26 mouse cellular contexts compared by ENCODE assay signal in the genomic region with DNA sequence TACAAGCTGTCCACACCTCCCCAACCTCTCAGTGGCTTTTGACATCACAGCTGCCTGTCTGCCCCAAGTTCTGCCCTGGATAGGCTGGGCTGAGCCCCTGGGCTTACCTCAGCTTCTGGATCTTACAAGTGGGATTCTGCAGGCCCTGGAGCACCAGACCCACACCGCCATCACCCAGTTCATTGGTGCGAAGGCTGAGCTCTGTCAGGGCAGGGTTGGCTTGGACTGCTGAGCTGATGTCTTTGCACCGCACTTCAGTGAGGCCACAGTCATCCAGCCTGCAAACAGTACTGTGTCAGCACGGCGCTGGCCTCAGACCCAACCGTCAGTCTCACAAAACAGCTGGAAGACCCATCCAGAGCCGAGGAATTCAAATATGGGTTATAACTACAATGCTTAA. TPM values are rescaled to one million over a fixed set of nuclear protein-coding genes. Genes with fewer than 3 reads are reported as not detected.
DNase-seq lines count a peak whose midpoint lies in the region; ATAC-seq and TF ChIP-seq lines count a peak whose summit lies in the region.
"Had no signal": no experiment of that assay in that cellular context is flagged by ENCODE, and none has a peak within 500 bp of the region (broad histone marks: within the 10 kb centered on the region; RNA-seq: fewer than 3 reads in every experiment).

No protein-coding gene starts in this region.

- no peaks in the 10 kb centered on the region for H3K27me3 ChIP-seq in intestine, embryonic 15.5 days (replicated peaks)
- H3K27me3 ChIP-seq in intestine, postnatal 0 days (replicated peaks; ENCODE audit: control insufficient read depth, insufficient read depth, low read length): no peaks in the 10 kb centered on the region
- no peaks in the 10 kb centered on the region for H3K27me3 ChIP-seq in CH12.LX (replicated peaks)
- H3K27me3 ChIP-seq in myocyte (ENCODE audit: control insufficient read depth, insufficient read depth, insufficient read length): no peaks in the 10 kb centered on the region
- no peaks in the 10 kb centered on the region for H3K27me3 ChIP-seq in hindbrain, embryonic 12.5 days
- H3K27me3 ChIP-seq: heart, embryonic 15.5 days; liver, embryonic 15.5 days; lung, embryonic 15.5 days; neural tube, embryonic 15.5 days had no signal

- H3K36me3 ChIP-seq in intestine, embryonic 15.5 days: peaks cover 38% of the 10 kb centered on the region
- peaks cover 61% of the 10 kb centered on the region for H3K36me3 ChIP-seq in intestine, postnatal 0 days (ENCODE audit: control insufficient read depth, insufficient read depth)
- H3K36me3 ChIP-seq in CH12.LX (replicated peaks in 1 of 2; ENCODE audit: control insufficient read depth in 1 of 2, insufficient read depth in 1 of 2, low read length in 1 of 2) (peaks cover 46 to 73% of the 10 kb centered on the region in 2 experiments), myocyte (ENCODE audit: control insufficient read depth, insufficient read depth) (peaks cover 31% of the 10 kb centered on the region)
- H3K36me3 ChIP-seq in hindbrain, embryonic 12.5 days: peaks cover 57% of the 10 kb centered on the region

- TF ChIP-seq POLR2A in CH12.LX (IDR thresholded peaks at IDR 0.05; ENCODE audit: low read depth, low read length) (no peak), myocyte (IDR thresholded peaks at IDR 0.05; ENCODE audit: insufficient read length, low read depth) (no peak)

- H3K27ac ChIP-seq in intestine, embryonic 15.5 days: 0 out of 2 replicates have a peak overlapping the region, but pooled peaks have one; percentile 5
- no peak overlapping the region for H3K27ac ChIP-seq in intestine, postnatal 0 days (ENCODE audit: low read depth, low read length)
- H3K27ac ChIP-seq in CH12.LX (ENCODE audit: insufficient read depth, low read depth): peak overlapping the region; percentile 94
- no peak overlapping the region for H3K27ac ChIP-seq in hindbrain, embryonic 12.5 days
- H3K27ac ChIP-seq: heart, embryonic 15.5 days; hindbrain, embryonic 14.5 days; liver, embryonic 15.5 days; lung, embryonic 15.5 days; neural tube, embryonic 15.5 days had no signal

- H3K9ac ChIP-seq in intestine, embryonic 15.5 days: no peak overlapping the region
- no peak overlapping the region for H3K9ac ChIP-seq in intestine, postnatal 0 days (ENCODE audit: low read depth, low read length)
- H3K9ac ChIP-seq in CH12.LX (ENCODE audit: insufficient read depth, low read depth): no peak overlapping the region; the same call in 1 of the 2 replicates
- no peak overlapping the region for H3K9ac ChIP-seq in hindbrain, embryonic 12.5 days
- H3K9ac ChIP-seq: heart, embryonic 15.5 days; hindbrain, embryonic 14.5 days; liver, embryonic 15.5 days; lung, embryonic 15.5 days; neural tube, embryonic 15.5 days had no signal

- H3K4me2 ChIP-seq in intestine, embryonic 15.5 days (replicated peaks): no peak overlapping the region
- no peak overlapping the region for H3K4me2 ChIP-seq in intestine, postnatal 0 days (replicated peaks; ENCODE audit: low read depth)
- H3K4me2 ChIP-seq in CH12.LX (ENCODE audit: insufficient read depth, low read depth, poor library complexity, severe bottlenecking): peak overlapping the region; percentile 40; the same call in 1 of the 2 replicates
- peak overlapping the region; percentile 83 for H3K4me2 ChIP-seq in myocyte (ENCODE audit: low read depth)
- no peak overlapping the region for H3K4me2 ChIP-seq in hindbrain, embryonic 12.5 days (replicated peaks)
- H3K4me2 ChIP-seq: heart, embryonic 15.5 days; hindbrain, embryonic 14.5 days; liver, embryonic 15.5 days; lung, embryonic 15.5 days; neural tube, embryonic 15.5 days had no signal

- peak; percentile 91 for DNase-seq in heart, adult 11 months
- DNase-seq in heart, adult 9 months (ENCODE audit: low spot score in 2 of 2): no peak
- DNase-seq in CH12.LX (ENCODE audit: extremely low read depth): no peak
- DNase-seq: cerebellum, postnatal 25 days; gastrocnemius, postnatal 36 days; kidney, adult 2 months; layer of hippocampus, postnatal 36 days; left cerebral cortex, postnatal 4 days; midbrain, embryonic 14.5 days; retina, postnatal 1 day; right cerebral cortex, postnatal 14 days; thymus, adult 18-20 months; thymus, postnatal 25 days had no signal

- peaks cover 17% of the 10 kb centered on the region for H3K4me1 ChIP-seq in intestine, embryonic 15.5 days (replicated peaks)
- peaks cover 6% of the 10 kb centered on the region for H3K4me1 ChIP-seq in intestine, postnatal 0 days (replicated peaks; ENCODE audit: control insufficient read depth, insufficient read depth, low read length)
- H3K4me1 ChIP-seq in CH12.LX (ENCODE audit: control insufficient read depth in 1 of 2, insufficient read depth in 2 of 2): peaks cover 27 to 49% of the 10 kb centered on the region in 2 experiments
- H3K4me1 ChIP-seq in hindbrain, embryonic 12.5 days: peaks cover 11% of the 10 kb centered on the region

- in situ Hi-C loops in CH12.LX (cut with MboI; ENCODE audit: low pct_ligation_motif_present, low pct_unique_long_range_greater_than_20kb, low sequenced_read_pairs): no loop called here

- H3K9me3 ChIP-seq in intestine, embryonic 15.5 days: no peaks in the 10 kb centered on the region
- H3K9me3 ChIP-seq in intestine, postnatal 0 days (ENCODE audit: control insufficient read depth): no peaks in the 10 kb centered on the region
- no peaks in the 10 kb centered on the region for H3K9me3 ChIP-seq in CH12.LX (replicated peaks; ENCODE audit: low read length)
- H3K9me3 ChIP-seq in hindbrain, embryonic 12.5 days (replicated peaks): no peaks in the 10 kb centered on the region
- H3K9me3 ChIP-seq: heart, embryonic 15.5 days; liver, embryonic 15.5 days; lung, embryonic 15.5 days; neural tube, embryonic 15.5 days had no signal

- TF ChIP-seq EP300 in CH12.LX (IDR thresholded peaks at IDR 0.05; ENCODE audit: low read length): no peak

- no peak for TF ChIP-seq RAD21 in CH12.LX (IDR thresholded peaks at IDR 0.05; ENCODE audit: low read depth, low read length)

- TF ChIP-seq CTCF in intestine, postnatal 0 days (IDR thresholded peaks at IDR 0.05; ENCODE audit: low read depth): no peak
- no peak for TF ChIP-seq CTCF in CH12.LX (conservative IDR thresholded peaks at IDR 0.05 in 1 of 2, IDR thresholded peaks at IDR 0.05 in 1 of 2; ENCODE audit: low read depth in 2 of 2, low read length in 2 of 2)

- no peak for ATAC-seq in intestine, embryonic 15.5 days
- ATAC-seq in intestine, postnatal 0 days: no peak
- ATAC-seq in megakaryocyte-erythroid progenitor cell, adult 5-6 weeks (replicated peaks; ENCODE audit: low FRiP score, low TSS enrichment, poor library complexity, severe bottlenecking): no peak
- no peak for ATAC-seq in hindbrain, embryonic 12.5 days (ENCODE audit: low FRiP score)
- ATAC-seq: forebrain, embryonic 14.5 days had no signal

- dilution Hi-C loops in CH12.LX (cut with MboI; ENCODE audit: extremely low pct_ligation_motif_present, extremely low pct_unique_long_range_greater_than_20kb, low sequenced_read_pairs): no loop called here

- no peak overlapping the region for H3ac ChIP-seq in myocyte (ENCODE audit: control insufficient read depth, insufficient read length)

- H3K4me3 ChIP-seq in intestine, embryonic 15.5 days (replicated peaks): no peak overlapping the region
- H3K4me3 ChIP-seq in intestine, postnatal 0 days (ENCODE audit: low read depth, low read length): no peak overlapping the region
- peak overlapping the region in 1 of 3 experiments; percentile 29 for H3K4me3 ChIP-seq in CH12.LX (replicated peaks in 1 of 3; ENCODE audit: low read depth in 2 of 3, low read length in 2 of 3, poor library complexity in 1 of 3)
- H3K4me3 ChIP-seq in myocyte: no peak overlapping the region
- no peak overlapping the region for H3K4me3 ChIP-seq in hindbrain, embryonic 12.5 days
- H3K4me3 ChIP-seq: heart, embryonic 15.5 days; liver, embryonic 15.5 days; lung, embryonic 15.5 days; neural tube, embryonic 15.5 days had no signal

- H3K79me2 ChIP-seq in CH12.LX (replicated peaks; ENCODE audit: control insufficient read depth, extremely low read depth, insufficient read depth, poor library complexity, severe bottlenecking) (peaks cover 11% of the 10 kb centered on the region), myocyte (ENCODE audit: control insufficient read depth, insufficient read depth) (peaks cover 14% of the 10 kb centered on the region)

- WGBS in intestine, embryonic 15.5 days: 90% methylated on average over 7 of the region's 7 CpGs
- WGBS in intestine, postnatal 0 days: 79% methylated on average over 7 of the region's 7 CpGs
- 93% methylated on average over 7 of the region's 7 CpGs for WGBS in hindbrain, embryonic 12.5 days

RNA-seq across cellular contexts. Expression of gene Rnh1, which starts 8.3 kb away (rescaled TPM):
- polyA plus RNA-seq in intestine, embryonic 15.5 days (2015; fragmentation: Nextera tagmentation; extraction: Ambion mirVana): 123 and 155 TPM in 2 replicates
- polyA plus RNA-seq in intestine, postnatal 0 days (2015; fragmentation: Nextera tagmentation; extraction: Ambion mirVana): 133 and 141 TPM in 2 replicates
- 133 and 137 TPM in 2 replicates for total RNA-seq in CH12.LX (2012; rRNA removed)
- 84.7 and 91.0 TPM in 2 replicates for total RNA-seq in CH12.LX (2014; rRNA removed)
- polyA plus RNA-seq in CH12.LX (2012; ENCODE audit: insufficient read length, low read depth): 95.5 and 103 TPM in 2 replicates
- polyA plus RNA-seq in myocyte (2012; fragmentation: generic; extraction: Trizol): 276 TPM
- 43.7 and 54.2 TPM in 2 replicates for total RNA-seq in megakaryocyte-erythroid progenitor cell, adult 5-6 weeks (2014; fragmentation: Nextera tagmentation)
- 20.7 and 30.4 TPM in 2 replicates for total RNA-seq in megakaryocyte-erythroid progenitor cell, adult 5-6 weeks (2017)
- polyA plus RNA-seq in hindbrain, embryonic 12.5 days (2016; fragmentation: Nextera tagmentation; extraction: Ambion mirVana): 61.0 and 61.9 TPM in 2 replicates

RNA-seq across cellular contexts. Expression of gene Hras, which starts 29.4 kb away (rescaled TPM):
- 92.9 and 107 TPM in 2 replicates for polyA plus RNA-seq in intestine, embryonic 15.5 days (2015; fragmentation: Nextera tagmentation; extraction: Ambion mirVana)
- 71.8 and 72.3 TPM in 2 replicates for polyA plus RNA-seq in intestine, postnatal 0 days (2015; fragmentation: Nextera tagmentation; extraction: Ambion mirVana)
- 82.0 and 106 TPM in 2 replicates for total RNA-seq in CH12.LX (2012; rRNA removed)
- total RNA-seq in CH12.LX (2014; rRNA removed): 43.6 and 48.9 TPM in 2 replicates
- polyA plus RNA-seq in CH12.LX (2012; ENCODE audit: insufficient read length, low read depth): 71.3 and 86.3 TPM in 2 replicates
- 215 TPM for polyA plus RNA-seq in myocyte (2012; fragmentation: generic; extraction: Trizol)
- total RNA-seq in megakaryocyte-erythroid progenitor cell, adult 5-6 weeks (2014; fragmentation: Nextera tagmentation): 73.1 and 108 TPM in 2 replicates
- total RNA-seq in megakaryocyte-erythroid progenitor cell, adult 5-6 weeks (2017): 30.1 and 48.6 TPM in 2 replicates
- 95.1 and 103 TPM in 2 replicates for polyA plus RNA-seq in hindbrain, embryonic 12.5 days (2016; fragmentation: Nextera tagmentation; extraction: Ambion mirVana)

RNA-seq across cellular contexts. Expression of gene Lrrc56, which starts 29.6 kb away (rescaled TPM):
- polyA plus RNA-seq in intestine, embryonic 15.5 days (2015; fragmentation: Nextera tagmentation; extraction: Ambion mirVana): 5.1 and 5.4 TPM in 2 replicates
- polyA plus RNA-seq in intestine, postnatal 0 days (2015; fragmentation: Nextera tagmentation; extraction: Ambion mirVana): 3.2 and 3.7 TPM in 2 replicates
- total RNA-seq in CH12.LX (2012; rRNA removed): 0.92 and 0.93 TPM in 2 replicates
- total RNA-seq in CH12.LX (2014; rRNA removed): 0.46 and 0.89 TPM in 2 replicates
- polyA plus RNA-seq in CH12.LX (2012; ENCODE audit: insufficient read length, low read depth): 1.0 and 1.4 TPM in 2 replicates
- 1.1 TPM for polyA plus RNA-seq in myocyte (2012; fragmentation: generic; extraction: Trizol)
- total RNA-seq in megakaryocyte-erythroid progenitor cell, adult 5-6 weeks (2014; fragmentation: Nextera tagmentation): 4.3 and 6.1 TPM in 2 replicates
- total RNA-seq in megakaryocyte-erythroid progenitor cell, adult 5-6 weeks (2017): 0.28 and 0.88 TPM in 2 replicates
- polyA plus RNA-seq in hindbrain, embryonic 12.5 days (2016; fragmentation: Nextera tagmentation; extraction: Ambion mirVana): 10.8 and 12.2 TPM in 2 replicates

RNA-seq across cellular contexts. Expression of gene Ptdss2, which starts 42.2 kb away (rescaled TPM):
- polyA plus RNA-seq in intestine, embryonic 15.5 days (2015; fragmentation: Nextera tagmentation; extraction: Ambion mirVana): 58.0 and 59.7 TPM in 2 replicates
- 36.6 and 37.7 TPM in 2 replicates for polyA plus RNA-seq in intestine, postnatal 0 days (2015; fragmentation: Nextera tagmentation; extraction: Ambion mirVana)
- total RNA-seq in CH12.LX (2012; rRNA removed) (10.6 and 12.0 TPM in 2 replicates), CH12.LX (2014; rRNA removed) (2.5 and 2.9 TPM in 2 replicates)
- polyA plus RNA-seq in CH12.LX (2012; ENCODE audit: insufficient read length, low read depth) (22.9 and 33.5 TPM in 2 replicates), myocyte (2012; fragmentation: generic; extraction: Trizol) (28.0 TPM)
- 59.0 and 64.0 TPM in 2 replicates for total RNA-seq in megakaryocyte-erythroid progenitor cell, adult 5-6 weeks (2014; fragmentation: Nextera tagmentation)
- 14.0 and 21.1 TPM in 2 replicates for total RNA-seq in megakaryocyte-erythroid progenitor cell, adult 5-6 weeks (2017)
- 76.0 and 76.5 TPM in 2 replicates for polyA plus RNA-seq in hindbrain, embryonic 12.5 days (2016; fragmentation: Nextera tagmentation; extraction: Ambion mirVana)

RNA-seq across cellular contexts. Expression of gene Ano9, which starts 46.8 kb away (rescaled TPM):
- polyA plus RNA-seq in intestine, embryonic 15.5 days (2015; fragmentation: Nextera tagmentation; extraction: Ambion mirVana): 29.5 and 35.3 TPM in 2 replicates
- 46.8 and 50.1 TPM in 2 replicates for polyA plus RNA-seq in intestine, postnatal 0 days (2015; fragmentation: Nextera tagmentation; extraction: Ambion mirVana)
- total RNA-seq in CH12.LX (2012; rRNA removed) (0.04 TPM in 2 replicates), CH12.LX (2014; rRNA removed) (not detected in 2 replicates)
- polyA plus RNA-seq in CH12.LX (2012; ENCODE audit: insufficient read length, low read depth) (not detected in 2 replicates), myocyte (2012; fragmentation: generic; extraction: Trizol) (not detected)
- total RNA-seq in megakaryocyte-erythroid progenitor cell, adult 5-6 weeks (2014; fragmentation: Nextera tagmentation): not detected in 2 replicates
- not detected in 2 replicates for total RNA-seq in megakaryocyte-erythroid progenitor cell, adult 5-6 weeks (2017)
- polyA plus RNA-seq in hindbrain, embryonic 12.5 days (2016; fragmentation: Nextera tagmentation; extraction: Ambion mirVana): 0.59 and 0.81 TPM in 2 replicates
- total RNA-seq: gastrocnemius, adult 18-20 months; gastrocnemius, postnatal 36 days; layer of hippocampus, postnatal 36 days; left cerebral cortex, postnatal 4 days; monocyte, adult 5-6 weeks had no signal
- polyA plus RNA-seq: forebrain, embryonic 14.5 days had no signal

Comparison
In these comparisons a context has a peak if more than half of its experiments do, and no peak if none do; other contexts are left out.
1. H3K27ac ChIP-seq: peak in intestine, embryonic 15.5 days (single experiment) and CH12.LX (single experiment); none in intestine, postnatal 0 days (single experiment) and hindbrain, embryonic 12.5 days (single experiment).
2. H3K4me2 ChIP-seq: peak in CH12.LX (single experiment) and myocyte (single experiment); none in intestine, embryonic 15.5 days (single experiment), intestine, postnatal 0 days (single experiment) and hindbrain, embryonic 12.5 days (single experiment).